Mouse (Mus musculus) cortical plate, adult 2 months (tissue): Measurements from ENCODE around the gene Zmym3.

Experiments used
- CTCF ChIP-seq: fragments of 200-500 bp; IDR thresholded peaks from 2 replicates; pipeline ENCODE4 v1.5.1; 2011; ENCODE audit warnings: mild to moderate bottlenecking, control low read depth, low read length; ENCODE audit not compliant: insufficient read depth; ENCODE audit errors: extremely low read depth
- POLR2A ChIP-seq: fragments of 200-500 bp; IDR thresholded peaks from 2 replicates; pipeline ENCODE4 v1.6.1; 2011; ENCODE audit warnings: mild to moderate bottlenecking, low read length, control low read depth; ENCODE audit not compliant: insufficient read depth; ENCODE audit errors: extremely low read depth

- TF ChIP-seq POLR2A (no peak), CTCF (no peak)
Observed at GRCm38 (mm10) chrX:101383455-101383854, 37.2 kb downstream of the Zmym3 start.
